Mouse (Mus musculus) erythroblast, adult 5-6 weeks (primary cell): ENCODE data around the gene Ar. TPM values are rescaled to one million over a fixed set of nuclear protein-coding genes. Genes with fewer than 3 reads are reported as not detected.

Source experiments
- ATAC-seq: replicated peaks from 2 replicates; pipeline ENCODE4 v1.8.0; 2016; ENCODE audit warnings: moderate number of reproducible peaks, mild to moderate bottlenecking, moderate TSS enrichment, inconsistent platforms; ENCODE audit not compliant: poor library complexity, low FRiP score, severe bottlenecking
- total RNA-seq, 2 experiments: library from RNA; stranded (forward) in 1 of 2; stranded (reverse) in 1 of 2; fragments of 150-400 nt in 1 of 2; fragments of 200-764, 138-1000 nt in 1 of 2; gene quantifications; 2 replicates each; pipeline versions ENCODE4 v1.2.3 to v1.2.4; 2015 to 2017; ENCODE audit warnings: low replicate concordance in 2 of 2

The Ar gene
- not detected in 2 replicates for total RNA-seq (2015; ENCODE audit: low replicate concordance)
- total RNA-seq (2017; ENCODE audit: low replicate concordance), result not detected in 2 replicates

DNA sequence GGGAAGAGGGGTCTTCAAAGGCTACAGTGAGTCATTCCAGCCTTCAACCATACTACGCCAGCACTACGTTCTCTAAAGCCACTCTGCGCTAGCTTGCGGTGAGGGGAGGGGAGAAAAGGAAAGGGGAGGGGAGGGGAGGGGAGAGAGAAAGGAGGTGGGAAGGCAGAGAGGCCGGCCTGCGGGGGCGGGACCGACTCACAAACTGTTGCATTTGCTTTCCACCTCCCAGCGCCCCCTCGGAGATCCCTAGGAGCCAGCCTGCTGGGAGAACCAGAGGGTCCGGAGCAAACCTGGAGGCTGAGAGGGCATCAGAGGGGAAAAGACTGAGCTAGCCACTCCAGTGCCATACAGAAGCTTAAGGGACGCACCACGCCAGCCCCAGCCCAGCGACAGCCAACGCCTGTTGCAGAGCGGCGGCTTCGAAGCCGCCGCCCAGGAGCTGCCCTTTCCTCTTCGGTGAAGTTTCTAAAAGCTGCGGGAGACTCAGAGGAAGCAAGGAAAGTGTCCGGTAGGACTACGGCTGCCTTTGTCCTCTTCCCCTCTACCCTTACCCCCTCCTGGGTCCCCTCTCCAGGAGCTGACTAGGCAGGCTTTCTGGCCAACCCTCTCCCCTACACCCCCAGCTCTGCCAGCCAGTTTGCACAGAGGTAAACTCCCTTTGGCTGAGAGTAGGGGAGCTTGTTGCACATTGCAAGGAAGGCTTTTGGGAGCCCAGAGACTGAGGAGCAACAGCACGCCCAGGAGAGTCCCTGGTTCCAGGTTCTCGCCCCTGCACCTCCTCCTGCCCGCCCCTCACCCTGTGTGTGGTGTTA, at the start of gene Ar:
TSS of gene Ar (plus strand) at position 239 of the 812 bp plus-strand sequence.
- no peak for ATAC-seq

DNA sequence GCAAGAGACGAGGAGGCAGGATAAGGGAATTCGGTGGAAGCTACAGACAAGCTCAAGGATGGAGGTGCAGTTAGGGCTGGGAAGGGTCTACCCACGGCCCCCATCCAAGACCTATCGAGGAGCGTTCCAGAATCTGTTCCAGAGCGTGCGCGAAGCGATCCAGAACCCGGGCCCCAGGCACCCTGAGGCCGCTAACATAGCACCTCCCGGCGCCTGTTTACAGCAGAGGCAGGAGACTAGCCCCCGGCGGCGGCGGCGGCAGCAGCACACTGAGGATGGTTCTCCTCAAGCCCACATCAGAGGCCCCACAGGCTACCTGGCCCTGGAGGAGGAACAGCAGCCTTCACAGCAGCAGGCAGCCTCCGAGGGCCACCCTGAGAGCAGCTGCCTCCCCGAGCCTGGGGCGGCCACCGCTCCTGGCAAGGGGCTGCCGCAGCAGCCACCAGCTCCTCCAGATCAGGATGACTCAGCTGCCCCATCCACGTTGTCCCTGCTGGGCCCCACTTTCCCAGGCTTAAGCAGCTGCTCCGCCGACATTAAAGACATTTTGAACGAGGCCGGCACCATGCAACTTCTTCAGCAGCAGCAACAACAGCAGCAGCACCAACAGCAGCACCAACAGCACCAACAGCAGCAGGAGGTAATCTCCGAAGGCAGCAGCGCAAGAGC, 1.3 kb downstream of the Ar start:
- ATAC-seq, result no peak

DNA sequence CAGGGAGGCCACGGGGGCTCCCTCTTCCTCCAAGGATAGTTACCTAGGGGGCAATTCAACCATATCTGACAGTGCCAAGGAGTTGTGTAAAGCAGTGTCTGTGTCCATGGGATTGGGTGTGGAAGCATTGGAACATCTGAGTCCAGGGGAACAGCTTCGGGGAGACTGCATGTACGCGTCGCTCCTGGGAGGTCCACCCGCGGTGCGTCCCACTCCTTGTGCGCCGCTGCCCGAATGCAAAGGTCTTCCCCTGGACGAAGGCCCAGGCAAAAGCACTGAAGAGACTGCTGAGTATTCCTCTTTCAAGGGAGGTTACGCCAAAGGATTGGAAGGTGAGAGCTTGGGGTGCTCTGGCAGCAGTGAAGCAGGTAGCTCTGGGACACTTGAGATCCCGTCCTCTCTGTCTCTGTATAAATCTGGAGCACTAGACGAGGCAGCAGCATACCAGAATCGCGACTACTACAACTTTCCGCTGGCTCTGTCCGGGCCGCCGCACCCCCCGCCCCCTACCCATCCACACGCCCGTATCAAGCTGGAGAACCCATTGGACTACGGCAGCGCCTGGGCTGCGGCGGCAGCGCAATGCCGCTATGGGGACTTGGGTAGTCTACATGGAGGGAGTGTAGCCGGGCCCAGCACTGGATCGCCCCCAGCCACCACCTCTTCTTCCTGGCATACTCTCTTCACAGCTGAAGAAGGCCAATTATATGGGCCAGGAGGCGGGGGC, 2.0 kb downstream of the Ar start:
- ATAC-seq, result no peak

DNA sequence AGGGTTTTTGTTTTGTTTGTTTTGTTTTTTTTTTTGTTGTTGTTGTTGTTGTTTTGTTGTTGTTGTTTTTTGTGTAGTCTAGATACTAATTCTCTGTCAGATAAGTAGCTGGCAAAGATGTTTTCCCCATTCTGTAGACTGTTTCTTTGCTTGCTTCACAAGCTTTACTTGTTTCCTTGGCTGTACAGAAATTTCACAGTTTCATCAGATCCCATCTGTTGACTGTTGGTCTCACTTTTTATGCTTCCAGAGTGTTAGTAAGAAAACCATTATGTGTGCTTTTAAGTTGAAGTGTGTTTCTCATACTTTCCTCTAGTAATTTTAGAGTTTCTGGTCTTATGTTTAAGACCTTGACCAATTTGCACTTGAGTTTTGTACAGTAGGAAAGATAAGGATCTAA, 41.2 kb downstream of the Ar start:
- ATAC-seq, result no peak

DNA sequence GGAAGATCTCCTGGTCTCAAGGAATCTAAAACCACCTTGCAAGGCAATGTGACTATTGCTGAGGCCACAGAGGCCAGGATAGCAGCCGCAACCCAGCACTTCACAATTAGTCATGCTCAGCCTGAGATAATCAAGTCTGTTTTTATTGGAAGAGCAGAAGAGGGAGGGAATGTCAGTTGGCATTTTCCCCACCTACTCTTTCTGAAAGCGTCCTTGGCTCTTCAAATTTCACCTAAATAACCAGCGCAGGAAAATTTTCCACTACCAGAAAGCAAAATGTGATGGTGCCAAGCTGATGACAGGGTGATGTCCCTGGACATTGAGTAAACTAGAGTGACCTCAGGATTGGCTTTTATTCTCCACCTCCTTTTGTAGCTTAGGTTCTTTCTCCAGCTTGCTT, 57.2 kb downstream of the Ar start:
- ATAC-seq, result no peak

DNA sequence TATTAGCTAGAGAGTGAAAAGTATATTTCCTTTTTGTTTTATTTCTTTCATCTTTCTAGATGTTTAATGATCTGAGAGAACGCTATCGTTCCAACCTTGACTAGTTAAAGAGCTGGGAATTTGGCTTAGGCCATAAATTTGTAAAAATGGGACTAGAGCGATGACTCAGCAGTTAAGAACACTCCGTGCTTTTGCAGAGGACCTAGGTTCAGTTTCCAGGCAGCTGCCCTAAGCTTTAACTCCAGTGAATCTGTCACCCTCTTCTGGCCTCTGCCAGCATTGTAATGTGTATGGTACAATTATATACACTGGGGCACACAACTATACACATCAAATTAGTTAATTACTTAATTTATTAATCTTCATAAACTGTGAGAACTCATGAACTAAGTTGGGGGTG, 58.6 kb downstream of the Ar start:
- no peak for ATAC-seq

DNA sequence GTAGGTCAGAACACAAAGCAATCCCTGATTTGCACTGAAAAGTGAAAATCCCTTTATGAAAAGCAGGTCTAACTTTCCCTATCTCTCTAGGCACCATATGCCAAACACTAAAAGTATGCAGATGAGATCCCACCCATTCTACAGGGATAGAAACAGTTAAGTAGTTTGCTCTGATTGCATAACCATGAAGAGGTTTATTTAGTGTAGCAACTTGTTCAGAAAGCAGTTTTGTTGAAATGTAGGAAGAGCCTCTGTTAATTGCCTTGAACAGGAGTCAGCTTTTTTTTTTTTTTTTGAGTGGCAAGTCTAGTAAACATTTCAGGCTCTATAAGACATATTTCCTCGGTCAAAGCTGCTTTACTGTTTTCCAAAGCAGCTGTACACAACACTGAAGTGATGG, 67.5 kb downstream of the Ar start:
- no peak for ATAC-seq

DNA sequence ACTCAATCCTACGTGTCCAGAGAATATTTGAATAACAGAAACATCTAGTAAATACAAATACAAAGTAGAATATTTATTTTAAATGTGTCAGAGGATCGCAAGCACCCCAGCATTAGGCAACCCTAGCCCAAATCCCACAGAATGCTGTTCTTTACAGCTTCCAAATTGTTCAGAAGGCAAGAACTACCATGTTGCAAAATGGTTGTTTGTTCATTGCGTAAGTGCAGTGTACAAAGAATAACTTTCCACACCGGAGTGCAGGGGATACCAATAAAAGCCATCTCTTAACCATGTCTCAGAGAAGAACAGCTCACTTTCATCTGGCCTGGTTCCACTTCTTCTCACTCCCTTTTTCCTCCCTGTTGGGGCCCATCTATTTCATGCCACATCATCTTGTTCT, 90.4 kb downstream of the Ar start:
- no peak for ATAC-seq

DNA sequence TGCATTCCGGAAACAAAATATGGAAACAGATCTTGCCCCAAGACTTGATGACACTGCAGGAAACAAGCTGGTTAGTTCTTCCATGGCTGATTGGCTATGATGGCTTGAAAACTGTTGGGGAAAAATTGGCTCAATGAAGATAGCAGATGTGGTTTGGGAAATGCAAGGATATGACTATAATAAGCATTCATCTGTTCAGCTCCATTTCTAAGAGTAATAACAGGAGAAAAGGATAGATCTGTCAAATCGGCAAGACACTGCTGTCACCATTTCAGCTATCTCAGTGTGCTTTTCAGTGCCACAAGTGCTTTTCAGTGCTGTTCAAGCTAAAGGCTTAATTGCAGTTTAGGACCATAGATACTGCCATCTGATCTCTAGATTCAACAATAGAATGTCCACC, 96.5 kb downstream of the Ar start:
- no peak for ATAC-seq

DNA sequence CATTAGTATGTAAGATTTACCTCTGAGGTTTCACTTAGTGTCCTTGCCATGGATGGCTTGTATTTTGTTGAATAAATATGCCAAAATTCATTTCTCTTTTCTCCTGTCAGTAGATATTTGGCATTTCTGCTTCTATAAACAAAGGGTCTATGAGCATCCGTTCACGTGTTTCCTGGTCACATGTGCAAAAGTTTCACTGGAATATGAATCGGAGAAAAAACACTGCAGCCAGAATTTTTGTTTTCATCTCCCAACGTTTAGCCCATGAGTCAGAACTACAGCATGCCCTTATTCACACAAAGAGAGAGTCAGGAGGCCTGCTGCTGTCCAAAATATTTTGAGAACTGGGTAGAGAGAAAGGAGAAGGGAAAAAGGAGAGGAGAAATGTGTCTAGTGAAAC, 99.8 kb downstream of the Ar start:
- no peak for ATAC-seq

DNA sequence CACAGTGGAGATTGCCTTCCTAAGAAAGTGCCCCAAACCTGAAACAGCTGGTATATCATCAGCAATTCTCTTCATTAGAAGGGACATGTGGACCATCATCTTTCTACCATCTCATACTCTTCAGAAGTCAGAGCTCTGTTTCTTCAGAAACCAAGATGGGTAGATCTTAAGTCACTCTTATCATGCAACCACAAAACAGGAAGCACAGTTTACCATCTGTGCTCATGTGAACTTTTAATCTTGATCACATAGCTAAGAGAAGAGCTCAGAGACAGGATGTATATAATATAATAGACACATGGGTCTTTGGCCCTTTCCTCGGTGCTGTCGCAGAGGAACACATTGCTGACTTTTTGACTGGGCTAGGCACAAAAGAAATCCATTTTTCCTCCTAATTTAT, 111.1 kb downstream of the Ar start:
- ATAC-seq, result no peak

DNA sequence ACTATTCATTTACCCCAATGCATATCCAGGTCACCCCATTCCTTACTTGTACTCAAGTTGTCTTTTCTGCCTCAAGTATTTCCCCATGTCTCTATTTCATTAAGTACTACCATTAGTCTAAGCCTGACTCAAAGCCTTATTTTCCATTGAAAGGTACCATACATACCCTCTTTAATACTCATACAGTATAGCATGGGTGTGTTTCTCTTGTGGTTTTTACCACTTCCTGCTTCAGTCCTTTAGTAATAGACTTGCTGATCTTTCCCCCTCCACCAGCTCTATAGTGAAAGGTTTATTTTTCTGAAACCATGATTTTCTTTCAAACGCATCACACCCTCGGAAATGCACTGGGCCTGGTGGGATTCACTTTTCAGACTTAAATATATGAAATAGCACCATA, 117.2 kb downstream of the Ar start:
- no peak for ATAC-seq

DNA sequence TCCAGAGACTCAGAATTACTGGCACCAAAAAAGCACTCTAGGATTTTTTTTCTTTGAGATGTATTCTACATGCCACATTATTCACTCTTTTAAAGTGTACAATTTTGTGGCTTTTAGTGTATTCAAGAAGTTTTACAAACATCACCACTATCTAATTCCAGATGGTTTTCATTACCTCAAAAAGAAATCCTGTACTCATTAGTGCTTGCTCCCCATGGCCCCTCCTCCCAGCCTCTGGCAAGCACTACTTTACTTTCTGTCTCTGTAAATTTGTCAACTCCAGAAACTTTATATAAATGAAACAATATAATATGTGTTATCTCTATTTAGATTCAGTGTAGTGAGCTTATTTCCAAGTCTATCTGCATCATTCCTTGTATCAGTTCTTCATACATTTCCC, 122.8 kb downstream of the Ar start:
- ATAC-seq, result no peak

DNA sequence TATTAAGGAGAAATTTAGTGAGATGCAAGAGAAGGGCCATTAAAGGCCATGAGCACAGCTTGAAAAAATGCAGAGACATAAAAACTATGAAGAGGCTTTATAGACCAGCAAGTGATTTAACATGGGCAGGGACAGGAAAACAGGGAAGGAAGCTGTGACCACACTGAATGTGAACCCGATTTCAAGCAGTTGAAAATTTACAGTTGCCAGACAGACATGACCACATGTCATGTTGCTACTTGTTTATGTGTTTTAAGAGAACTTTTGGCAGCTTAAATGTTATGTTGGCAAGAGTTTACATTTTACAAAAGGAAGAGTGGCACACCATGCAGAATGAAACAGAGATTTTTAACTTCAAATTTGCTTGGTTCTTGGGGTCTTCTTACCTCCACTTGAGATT, 143.2 kb downstream of the Ar start:
- ATAC-seq, result no peak

DNA sequence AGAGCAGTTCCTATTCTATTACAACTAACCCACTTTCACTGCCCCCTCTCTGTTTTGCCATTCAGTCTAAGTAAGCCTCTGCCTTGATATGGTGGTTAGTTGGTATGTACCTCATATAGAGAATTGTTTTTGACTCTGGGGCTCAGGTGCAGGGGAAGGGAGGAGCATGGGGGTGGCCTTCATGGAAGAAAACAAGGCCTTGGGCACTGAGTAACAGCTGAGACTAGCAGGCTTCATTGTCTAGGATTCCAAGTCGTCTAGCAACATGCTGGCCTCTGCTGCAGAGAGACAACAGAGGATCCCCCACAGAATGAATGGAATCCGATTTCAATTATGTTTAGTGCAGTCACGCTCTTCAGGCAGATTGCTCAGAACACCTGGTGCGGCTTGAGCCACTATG, 152.1 kb downstream of the Ar start:
- no peak for ATAC-seq

DNA sequence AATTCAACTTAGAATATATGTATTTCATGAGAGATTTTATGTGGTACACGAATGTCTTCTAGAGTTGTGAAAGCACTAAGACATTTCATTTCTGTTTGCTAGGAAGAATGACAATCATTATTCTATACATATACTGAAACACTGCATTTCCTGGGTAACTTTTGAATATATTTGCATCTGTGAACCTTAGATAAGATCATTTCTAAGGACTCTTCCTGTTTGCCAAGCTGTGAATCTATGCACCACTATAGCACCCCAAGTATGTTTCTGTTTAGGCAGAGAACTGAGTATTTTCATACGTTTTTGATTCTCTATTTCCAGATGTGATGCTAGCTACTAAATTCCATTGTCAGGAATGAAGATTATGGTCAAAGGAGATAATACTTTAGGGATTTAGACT, 153.4 kb downstream of the Ar start:
- ATAC-seq, result no peak

DNA sequence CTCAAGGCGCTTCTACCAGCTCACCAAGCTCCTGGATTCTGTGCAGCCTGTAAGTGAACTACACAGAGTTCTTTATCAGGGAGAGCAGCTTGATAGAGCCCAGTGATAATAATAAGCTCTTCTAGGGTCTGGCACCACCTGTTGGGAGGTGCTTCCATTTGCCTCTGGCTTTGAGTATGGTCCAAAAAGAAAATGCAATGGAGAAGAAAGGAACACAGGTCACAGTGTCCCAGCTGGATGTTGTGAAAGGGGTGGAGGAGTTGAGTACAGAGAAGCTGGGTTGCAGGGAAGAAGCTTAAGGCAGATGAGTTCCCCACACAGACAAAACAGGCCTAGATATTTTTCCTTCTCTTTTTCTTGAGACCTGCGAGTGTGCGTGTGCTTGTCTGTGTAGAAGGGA, 167.4 kb downstream of the Ar start:
- ATAC-seq, result no peak

DNA sequence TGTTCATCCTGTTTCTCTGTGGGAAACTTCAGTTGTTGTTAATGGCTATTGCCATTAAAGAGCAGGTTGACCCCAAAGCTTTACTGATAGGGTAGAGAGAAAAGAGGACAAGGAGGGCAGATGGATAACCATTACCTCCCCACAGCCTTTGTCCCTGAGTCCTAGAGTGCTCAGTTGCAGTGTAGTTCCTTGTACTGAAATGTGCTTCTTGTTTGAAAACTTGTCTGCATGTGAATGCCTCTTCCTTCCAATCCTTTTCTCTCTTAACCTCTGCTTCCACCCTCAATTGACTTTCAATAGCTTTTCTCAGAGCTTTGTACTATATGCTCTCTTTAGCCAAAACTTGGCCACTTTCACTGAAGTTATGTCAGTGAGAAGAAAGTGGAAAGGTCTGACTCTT, 168.9 kb downstream of the Ar start:
- no peak for ATAC-seq

DNA sequence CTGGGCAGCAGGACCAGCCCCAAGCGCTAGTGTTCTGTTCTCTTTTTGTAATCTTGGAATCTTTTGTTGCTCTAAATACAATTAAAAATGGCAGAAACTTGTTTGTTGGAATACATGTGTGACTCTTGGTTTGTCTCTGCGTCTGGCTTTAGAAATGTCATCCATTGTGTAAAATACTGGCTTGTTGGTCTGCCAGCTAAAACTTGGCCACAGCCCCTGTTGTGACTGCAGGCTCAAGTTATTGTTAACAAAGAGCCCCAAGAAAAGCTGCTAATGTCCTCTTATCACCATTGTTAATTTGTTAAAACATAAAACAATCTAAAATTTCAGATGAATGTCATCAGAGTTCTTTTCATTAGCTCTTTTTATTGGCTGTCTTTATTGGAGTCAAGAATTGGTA, 174.5 kb downstream of the Ar start:
- ATAC-seq, result no peak

DNA sequence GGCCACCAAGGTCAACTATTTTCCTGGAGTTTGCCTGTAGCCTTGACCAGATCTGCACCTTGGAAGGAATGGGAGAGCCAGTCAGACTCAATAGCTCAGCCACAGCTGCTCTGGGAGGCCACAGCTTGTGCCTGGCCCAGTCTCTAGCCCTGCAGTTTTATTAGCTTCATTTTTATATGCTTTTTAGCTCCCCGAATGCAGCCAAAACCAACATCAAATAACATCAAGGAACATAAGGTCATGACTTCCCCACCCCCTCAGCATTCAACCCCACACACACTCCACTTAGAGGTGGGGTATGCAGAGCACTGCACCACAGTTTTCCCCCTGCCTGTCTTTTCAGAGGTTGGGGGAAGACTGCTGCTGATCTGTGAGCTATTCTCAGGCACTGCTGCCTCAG, 198.9 kb downstream of the Ar start:
- ATAC-seq, result no peak

DNA sequence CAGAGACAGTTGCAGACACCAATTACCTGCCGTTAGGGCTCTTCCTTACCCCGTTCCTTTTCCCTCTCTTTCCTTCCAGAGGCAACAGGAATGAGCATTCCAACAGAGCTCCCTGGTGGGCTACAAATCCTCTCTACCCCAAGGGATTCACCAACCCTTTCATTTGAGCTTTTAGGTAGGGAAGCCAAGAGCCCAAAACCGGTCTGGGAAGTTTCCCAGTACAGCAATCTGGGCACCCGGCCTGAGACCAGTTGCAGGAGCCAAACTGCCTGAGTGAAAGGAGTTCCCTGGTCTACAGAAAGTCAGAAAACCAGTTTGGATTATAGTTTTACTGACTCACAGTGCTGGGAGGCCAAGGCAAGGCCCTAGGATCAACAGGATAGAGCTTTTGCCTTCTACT, 199.5 kb downstream of the Ar start:
- ATAC-seq, result no peak
